Mouse (Mus musculus): ENCODE data around the gene Golga5.

GRCm38 (mm10) chr12:102545122-102545521, 76.2 kb downstream of the Golga5 start:
- TF ChIP-seq CTCF (IDR thresholded peaks at IDR 0.05) (no peak), EP300 (IDR thresholded peaks at IDR 0.05) (no peak)

Measured in lung, postnatal 0 days (tissue).